Mouse (Mus musculus) heart, embryonic 16.5 days (tissue): ENCODE measurements around the gene Snai3. TPM values are rescaled to one million over a fixed set of nuclear protein-coding genes. Genes with fewer than 3 reads are reported as not detected.

ENCODE experiments used
- ATAC-seq: fragments of 200-750 bp; cut with Nextera tagmentation; replicated peaks from 2 replicates; pipeline ENCODE4 v1.8.0; 2017; ENCODE audit warnings: moderate number of reproducible peaks; ENCODE audit not compliant: insufficient read depth, low FRiP score; ENCODE audit errors: extremely low read depth
- H3K27ac ChIP-seq: fragments of 300-500 bp; sonication (generic); 2 replicates; pipeline ENCODE4 v1.5.1; 2014; ENCODE audit warnings: mild to moderate bottlenecking, low read length, control low read depth, moderate library complexity
- H3K27me3 ChIP-seq: fragments of 300-500 bp; sonication (generic); 2 replicates; pipeline ENCODE4 v1.6.1; 2014; ENCODE audit warnings: low read length, mixed read lengths; ENCODE audit not compliant: control insufficient read depth, insufficient read depth
- H3K36me3 ChIP-seq: fragments of 300-500 bp; sonication (generic); 2 replicates; pipeline ENCODE4 v1.6.1; 2014; ENCODE audit not compliant: control insufficient read depth, insufficient read depth
- H3K4me1 ChIP-seq: fragments of 300-500 bp; sonication (generic); 2 replicates; pipeline ENCODE4 v1.6.1; 2014; ENCODE audit warnings: low read length, mixed read lengths; ENCODE audit not compliant: control insufficient read depth, insufficient read depth
- H3K4me2 ChIP-seq: fragments of 300-500 bp; sonication (generic); 2 replicates; pipeline ENCODE4 v1.6.1; 2014; ENCODE audit warnings: low read depth, mild to moderate bottlenecking, control low read depth, low read length
- H3K4me3 ChIP-seq: fragments of 300-500 bp; sonication (generic); 2 replicates; pipeline ENCODE4 v1.5.1; 2014; ENCODE audit warnings: mild to moderate bottlenecking, control low read depth, low read length
- H3K9ac ChIP-seq: fragments of 300-500 bp; sonication (generic); 2 replicates; pipeline ENCODE4 v1.6.1; 2014; ENCODE audit warnings: low read length, control low read depth
- H3K9me3 ChIP-seq: fragments of 300-500 bp; sonication (generic); replicated peaks from 2 replicates; pipeline ENCODE4 v1.6.1; 2016; ENCODE audit warnings: low read length; ENCODE audit not compliant: control insufficient read depth
- WGBS: fragments of 180-500 bp; shearing (Covaris S2); extraction: QIAGEN DNeasy Blood & Tissue Kit; methylation state at CpG from one replicate; pipeline ENCODE4 v1.1.7; 2014; 5-methylcytosine and 5-hydroxymethylcytosine counted together
- polyA plus RNA-seq: library from polyadenylated mRNA; unstranded; fragments of >200 nt; fragmentation: Nextera tagmentation; extraction: Ambion mirVana; gene quantifications from 2 replicates; pipeline ENCODE4 v1.2.1, GENCODE M21; 2015

The Snai3 gene
- polyA plus RNA-seq, 1 experiment from 2014 or later = 3.6 TPM

- Histone ChIP-seq H3K4me2 (peak overlapping the region; percentile 46), H3K36me3 (peaks cover 19% of the 10 kb centered on the region), H3K9me3 (peaks cover 3% of the 10 kb centered on the region), H3K27ac (peak overlapping the region; percentile 59), H3K9ac (peak overlapping the region; percentile 38), H3K27me3 (no peaks in the 10 kb centered on the region), H3K4me3 (peak overlapping the region; percentile 18; the same call in 1 of the 2 replicates), H3K4me1 (peaks cover 13% of the 10 kb centered on the region)
- no peak for ATAC-seq
- 86% methylated on average over 13 of the region's 13 CpGs for WGBS
These were observed 22.7 kb downstream of the Snai3 start for GRCm38 (mm10) chr8:122437708-122438331.

GRCm38 (mm10) chr8:122436586-122437125, 23.9 kb downstream of the Snai3 start:
- no peak for ATAC-seq
- no peaks in the 10 kb centered on the region for H3K27me3 ChIP-seq
- peaks cover 3% of the 10 kb centered on the region for H3K9me3 ChIP-seq
- 73% methylated on average over 20 of the region's 20 CpGs for WGBS
- H3K27ac ChIP-seq = no peak overlapping the region
- H3K9ac ChIP-seq = no peak overlapping the region; the same call in 1 of the 2 replicates
- no peak overlapping the region for H3K4me3 ChIP-seq
- H3K4me2 ChIP-seq = no peak overlapping the region
- peaks cover 13% of the 10 kb centered on the region for H3K4me1 ChIP-seq
- H3K36me3 ChIP-seq = peaks cover 19% of the 10 kb centered on the region

DNA sequence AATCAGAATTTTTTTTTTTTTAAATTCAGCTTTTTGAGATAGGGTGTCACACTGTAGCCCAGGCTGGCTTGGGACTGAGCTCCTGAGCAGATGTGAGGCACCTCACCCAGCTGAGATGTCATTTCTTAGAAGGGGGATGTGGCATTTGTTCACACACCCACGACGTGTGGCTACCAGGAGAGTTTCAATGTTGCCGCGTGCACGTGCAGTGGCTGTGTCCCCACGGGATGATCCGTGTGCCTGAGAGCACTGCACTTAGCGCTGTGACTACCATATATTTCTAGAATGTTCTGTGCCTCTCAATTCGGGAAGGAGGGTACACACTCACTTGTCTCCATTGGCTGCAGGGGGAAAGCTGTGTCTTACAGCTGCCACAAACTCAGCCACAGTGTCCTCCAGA, 24.4 kb downstream of the Snai3 start:
- H3K27ac ChIP-seq = no peak overlapping the region
- no peak overlapping the region for H3K9ac ChIP-seq
- peaks cover 18% of the 10 kb centered on the region for H3K4me1 ChIP-seq
- no peaks in the 10 kb centered on the region for H3K27me3 ChIP-seq
- WGBS = 88% methylated on average over 9 of the region's 9 CpGs
- peaks cover 19% of the 10 kb centered on the region for H3K36me3 ChIP-seq
- no peak overlapping the region for H3K4me2 ChIP-seq
- peaks cover 3% of the 10 kb centered on the region for H3K9me3 ChIP-seq
- ATAC-seq = no peak
- H3K4me3 ChIP-seq = no peak overlapping the region

DNA sequence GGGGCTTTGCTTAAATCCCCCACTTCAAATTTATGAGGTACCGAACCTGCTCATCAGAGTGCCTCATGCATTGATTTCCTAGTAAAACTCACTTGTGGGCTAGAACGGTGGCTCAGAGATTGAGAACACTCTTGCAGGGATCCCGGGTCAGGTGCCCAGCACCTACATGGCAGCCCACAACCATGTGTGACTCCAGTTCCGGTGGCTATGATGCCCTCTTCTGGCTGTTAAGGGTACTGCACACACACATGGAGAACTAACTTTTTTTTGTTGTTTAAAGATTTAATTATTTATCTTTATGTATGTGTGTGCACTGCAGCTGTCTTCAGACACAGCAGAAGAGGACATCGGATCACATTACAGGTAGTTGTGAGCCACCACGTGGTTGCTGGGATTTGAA, 25.2 kb downstream of the Snai3 start:
- H3K4me2 ChIP-seq = no peak overlapping the region
- no peaks in the 10 kb centered on the region for H3K27me3 ChIP-seq
- no peak for ATAC-seq
- peaks cover 3% of the 10 kb centered on the region for H3K9me3 ChIP-seq
- H3K27ac ChIP-seq = no peak overlapping the region
- H3K4me1 ChIP-seq = peaks cover 18% of the 10 kb centered on the region
- H3K36me3 ChIP-seq = peaks cover 19% of the 10 kb centered on the region
- H3K4me3 ChIP-seq = no peak overlapping the region
- H3K9ac ChIP-seq = no peak overlapping the region
- 85% methylated on average over 6 of the region's 6 CpGs for WGBS

- Histone ChIP-seq H3K27me3 (no peaks in the 10 kb centered on the region), H3K4me2 (peak overlapping the region; percentile 79), H3K4me3 (no peak overlapping the region; the same call in 1 of the 2 replicates), H3K27ac (peak overlapping the region; percentile 78), H3K9ac (no peak overlapping the region), H3K4me1 (peaks cover 18% of the 10 kb centered on the region), H3K36me3 (peaks cover 19% of the 10 kb centered on the region), H3K9me3 (peaks cover 3% of the 10 kb centered on the region)
- 64% methylated on average over 11 of the region's 11 CpGs for WGBS
- peak; percentile 20 for ATAC-seq
These were observed 27.1 kb downstream of the Snai3 start for GRCm38 (mm10) chr8:122433269-122433905.

DNA sequence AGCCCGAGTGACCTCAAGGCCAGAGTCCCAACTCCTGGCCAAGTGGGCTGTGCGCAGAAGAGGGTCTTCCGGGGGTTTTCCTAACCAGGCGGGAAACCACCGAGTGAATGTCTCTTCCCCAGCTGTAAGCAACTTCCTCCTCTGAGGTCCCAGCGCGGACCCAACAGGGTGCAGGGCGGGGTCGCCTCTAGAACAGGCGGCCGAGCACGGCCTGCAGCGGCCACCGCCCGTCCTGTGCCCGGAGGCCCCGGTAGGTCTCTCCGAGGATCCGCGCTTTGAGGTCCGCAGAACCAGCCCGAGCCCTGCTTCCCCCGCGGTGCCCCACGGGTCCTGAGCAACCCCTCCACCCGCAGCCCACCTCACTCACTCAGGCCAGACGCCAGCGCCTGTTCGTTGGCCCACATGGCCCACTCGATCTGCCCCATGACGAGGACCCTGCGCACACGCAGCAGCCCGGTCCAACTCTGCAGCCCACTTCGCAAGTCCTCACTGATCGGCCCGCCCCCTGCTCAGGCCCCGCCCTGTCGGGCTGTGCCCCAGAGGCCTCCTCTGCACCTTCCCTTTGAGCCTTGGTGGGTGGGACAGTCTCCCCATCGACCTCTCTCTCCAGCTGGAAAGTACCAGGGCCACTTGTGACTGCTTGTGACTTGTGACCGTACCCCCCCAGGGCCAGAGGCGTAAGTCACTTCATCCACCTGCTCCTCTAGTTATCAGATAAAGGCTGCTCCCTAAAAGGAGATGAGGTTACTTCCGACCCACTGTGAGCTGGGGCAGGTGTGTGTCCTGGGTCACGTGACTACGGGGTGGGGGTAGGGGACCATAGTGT, 27.9 kb downstream of the Snai3 start, which contains the start of gene Cyba:
TSS of gene Cyba (minus strand) at position 488 of the 826 bp plus-strand sequence.
- WGBS = 3% methylated on average over 44 of the region's 45 CpGs
- ATAC-seq = peak; percentile 87
- H3K27ac ChIP-seq = peak within 1 kb of the TSS; percentile 78
- H3K9me3 ChIP-seq = peaks cover 3% of the 10 kb centered on the region
- H3K4me3 ChIP-seq = peak within 1 kb of the TSS; percentile 67
- peak within 1 kb of the TSS; percentile 79 for H3K4me2 ChIP-seq
- no peaks in the 10 kb centered on the region for H3K27me3 ChIP-seq
- peaks cover 14% of the 10 kb centered on the region for H3K4me1 ChIP-seq
- H3K36me3 ChIP-seq = peaks cover 19% of the 10 kb centered on the region
- peak within 1 kb of the TSS; percentile 83 for H3K9ac ChIP-seq

- ATAC-seq = no peak
- peaks cover 3% of the 10 kb centered on the region for H3K9me3 ChIP-seq
- peak overlapping the region; percentile 67 for H3K4me3 ChIP-seq
- H3K27ac ChIP-seq = peak overlapping the region; percentile 78
- H3K36me3 ChIP-seq = peaks cover 15% of the 10 kb centered on the region
- peak overlapping the region; percentile 83 for H3K9ac ChIP-seq
- H3K27me3 ChIP-seq = no peaks in the 10 kb centered on the region
- peaks cover 14% of the 10 kb centered on the region for H3K4me1 ChIP-seq
- 27% methylated on average over 18 of the region's 18 CpGs for WGBS
- H3K4me2 ChIP-seq = peak overlapping the region; percentile 79
These were observed 28.7 kb downstream of the Snai3 start for GRCm38 (mm10) chr8:122431694-122432442.

- H3K4me1 ChIP-seq = peaks cover 14% of the 10 kb centered on the region
- peaks cover 3% of the 10 kb centered on the region for H3K9me3 ChIP-seq
- H3K9ac ChIP-seq = no peak overlapping the region
- WGBS = 81% methylated on average over 3 of the region's 3 CpGs
- H3K27me3 ChIP-seq = no peaks in the 10 kb centered on the region
- ATAC-seq = no peak
- peaks cover 5% of the 10 kb centered on the region for H3K36me3 ChIP-seq
- H3K4me3 ChIP-seq = no peak overlapping the region
- H3K4me2 ChIP-seq = no peak overlapping the region
- H3K27ac ChIP-seq = no peak overlapping the region
These were observed 29.9 kb downstream of the Snai3 start for GRCm38 (mm10) chr8:122430646-122431045.
